Mouse (Mus musculus) ES-E14 (cell line): ENCODE results near the gene Mepe.

Experiments used
- CHD2 ChIP-seq: IDR thresholded peaks from 2 replicates; pipeline ENCODE4 v1.6.1; 2014; ENCODE audit warnings: mild to moderate bottlenecking, low read depth, low read length, inconsistent platforms
- HCFC1 ChIP-seq: IDR thresholded peaks from 2 replicates; pipeline ENCODE4 v1.6.1; 2012; ENCODE audit warnings: low read length, inconsistent platforms, borderline replicate concordance; ENCODE audit not compliant: insufficient read depth
- MAFK ChIP-seq: IDR thresholded peaks from 2 replicates; pipeline ENCODE4 v1.6.1; 2014; ENCODE audit warnings: mild to moderate bottlenecking, low read depth, low read length, inconsistent platforms; ENCODE audit not compliant: insufficient read depth
- ZNF384 ChIP-seq: IDR thresholded peaks from 2 replicates; pipeline ENCODE4 v1.6.1; 2012; ENCODE audit warnings: low read depth, low read length, inconsistent platforms

DNA sequence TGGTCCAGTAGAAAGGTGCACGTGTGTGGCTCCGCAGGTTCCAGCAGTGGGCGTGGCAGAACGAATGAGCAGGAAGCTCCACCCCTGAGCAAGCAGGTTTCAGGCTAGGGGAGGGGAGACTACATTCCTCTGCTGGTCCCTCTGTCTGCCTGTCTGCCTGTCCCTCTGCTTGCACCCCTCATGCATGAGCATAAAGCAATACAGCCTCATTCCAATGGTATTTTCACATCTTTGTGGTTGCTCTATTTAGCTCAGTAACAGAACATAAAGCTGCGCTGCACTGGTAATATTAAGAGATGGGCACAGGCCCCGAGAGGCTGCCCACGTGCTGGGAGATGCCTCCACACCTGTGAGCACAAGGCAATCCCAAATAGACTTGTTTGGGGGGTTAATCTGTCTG lies 56.5 kb downstream of the Mepe start:
- no peak for TF ChIP-seq HCFC1
- no peak for TF ChIP-seq CHD2
- no peak for TF ChIP-seq ZNF384
- no peak for TF ChIP-seq MAFK
